Mouse (Mus musculus): ENCODE data around the gene Tom1l2. TPM values are rescaled to one million over a fixed set of nuclear protein-coding genes. Genes with fewer than 3 reads are reported as not detected.

Gene Tom1l2
- polyA plus RNA-seq, 1 experiment from 2014 or later: 23.0 TPM

DNA sequence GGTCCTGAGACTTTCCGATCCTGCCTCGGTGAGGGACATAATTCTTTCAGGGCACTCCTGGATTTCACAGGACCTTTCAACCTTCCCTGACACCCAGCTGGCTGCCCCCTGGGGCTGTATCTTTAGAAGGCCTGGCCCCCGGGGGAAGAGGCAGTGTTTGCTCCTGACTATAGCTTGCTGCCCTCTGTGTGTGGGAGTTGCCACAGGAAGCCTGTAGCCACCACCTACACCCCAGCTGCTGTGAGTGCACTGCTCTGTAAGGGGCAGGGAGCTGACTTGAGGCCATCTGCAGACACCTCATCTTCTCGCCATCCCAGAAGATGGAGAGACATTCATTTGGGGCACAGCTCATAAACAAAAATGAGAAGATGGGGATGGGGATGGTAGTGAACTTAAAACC lies 120.8 kb downstream of the Tom1l2 start:
- Histone ChIP-seq H3K9me3 (replicated peaks; ENCODE audit: control insufficient read depth, low read length) (no peaks in the 10 kb centered on the region), H3K4me2 (ENCODE audit: low read length) (no peak overlapping the region), H3K9ac (ENCODE audit: low read length) (no peak overlapping the region), H3K4me3 (ENCODE audit: low read depth, low read length) (no peak overlapping the region), H3K27ac (ENCODE audit: low read depth, low read length) (no peak overlapping the region), H3K4me1 (ENCODE audit: control insufficient read depth, insufficient read depth, low read length) (peaks cover 6% of the 10 kb centered on the region; the same call in 1 of the 2 replicates), H3K36me3 (ENCODE audit: control insufficient read depth, insufficient read depth, low read length) (peaks cover 17% of the 10 kb centered on the region), H3K27me3 (replicated peaks; ENCODE audit: control insufficient read depth, insufficient read depth, low read length) (no peaks in the 10 kb centered on the region)
- no peak for ATAC-seq
- DNase-seq (ENCODE audit: low spot score): no peak
- WGBS: 51% methylated on average over 4 of the region's 4 CpGs

GRCm38 (mm10) chr11:60231326-60231725 lies 121.4 kb downstream of the Tom1l2 start:
- peaks cover 16% of the 10 kb centered on the region for H3K36me3 ChIP-seq (ENCODE audit: control insufficient read depth, insufficient read depth, low read length)
- H3K4me2 ChIP-seq (ENCODE audit: low read length): no peak overlapping the region
- H3K4me3 ChIP-seq (ENCODE audit: low read depth, low read length): no peak overlapping the region
- no peaks in the 10 kb centered on the region for H3K27me3 ChIP-seq (replicated peaks; ENCODE audit: control insufficient read depth, insufficient read depth, low read length)
- H3K27ac ChIP-seq (ENCODE audit: low read depth, low read length): no peak overlapping the region
- WGBS: 74% methylated on average over 3 of the region's 3 CpGs
- no peak overlapping the region for H3K9ac ChIP-seq (ENCODE audit: low read length)
- DNase-seq (ENCODE audit: low spot score) (no peak), ATAC-seq (no peak)
- no peaks in the 10 kb centered on the region for H3K9me3 ChIP-seq (replicated peaks; ENCODE audit: control insufficient read depth, low read length)
- peaks cover 6% of the 10 kb centered on the region; the same call in 1 of the 2 replicates for H3K4me1 ChIP-seq (ENCODE audit: control insufficient read depth, insufficient read depth, low read length)

DNA sequence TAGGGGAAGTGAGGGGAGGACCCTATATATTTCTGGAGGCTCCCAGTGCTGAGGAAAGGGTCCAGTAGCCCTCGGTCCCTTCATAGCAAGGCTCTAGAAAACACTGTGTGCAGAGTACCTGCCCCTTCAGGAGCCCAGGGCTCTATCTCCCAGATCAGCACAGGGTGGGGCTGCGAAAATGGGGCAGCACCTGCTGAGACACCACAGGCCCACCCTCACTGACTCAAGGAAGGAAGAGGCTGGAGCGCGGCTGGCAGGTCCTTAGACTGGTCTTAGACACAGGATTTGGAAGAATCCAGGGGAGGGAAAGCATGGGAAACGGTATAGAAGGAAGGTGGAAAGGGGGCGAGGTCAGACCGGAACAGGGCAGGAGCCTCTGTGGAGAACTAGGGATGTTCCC lies 122.2 kb downstream of the Tom1l2 start:
- WGBS: 91% methylated on average over 7 of the region's 7 CpGs
- Histone ChIP-seq H3K4me3 (ENCODE audit: low read depth, low read length) (no peak overlapping the region), H3K27me3 (replicated peaks; ENCODE audit: control insufficient read depth, insufficient read depth, low read length) (no peaks in the 10 kb centered on the region), H3K27ac (ENCODE audit: low read depth, low read length) (no peak overlapping the region), H3K4me2 (ENCODE audit: low read length) (no peak overlapping the region), H3K36me3 (ENCODE audit: control insufficient read depth, insufficient read depth, low read length) (peaks cover 16% of the 10 kb centered on the region), H3K4me1 (ENCODE audit: control insufficient read depth, insufficient read depth, low read length) (peaks cover 6% of the 10 kb centered on the region; the same call in 1 of the 2 replicates), H3K9ac (ENCODE audit: low read length) (no peak overlapping the region), H3K9me3 (replicated peaks; ENCODE audit: control insufficient read depth, low read length) (no peaks in the 10 kb centered on the region)
- DNase-seq (ENCODE audit: low spot score): no peak
- ATAC-seq: no peak

DNA sequence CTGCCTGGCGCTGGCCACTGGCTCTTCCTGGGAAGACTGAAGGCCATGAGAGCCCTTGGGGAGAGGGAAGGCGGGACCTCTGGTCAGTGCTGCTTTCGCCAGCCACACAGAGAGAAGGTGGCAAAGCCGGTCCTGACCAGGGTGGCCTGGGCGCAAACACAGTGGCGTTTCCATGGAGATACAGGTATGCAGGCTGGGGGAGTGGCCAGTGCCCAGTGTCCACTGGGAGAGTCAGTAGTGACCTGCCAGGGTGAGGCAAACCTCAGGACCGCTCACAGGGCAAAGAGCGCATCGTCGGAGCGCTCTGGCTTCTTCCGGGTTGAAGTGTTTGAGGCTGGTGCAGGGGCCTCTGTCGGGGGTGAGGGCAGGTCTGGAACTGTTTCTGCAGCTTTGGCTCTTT lies 122.9 kb downstream of the Tom1l2 start:
- H3K36me3 ChIP-seq (ENCODE audit: control insufficient read depth, insufficient read depth, low read length): peaks cover 16% of the 10 kb centered on the region
- DNase-seq (ENCODE audit: low spot score): no peak
- H3K4me3 ChIP-seq (ENCODE audit: low read depth, low read length): no peak overlapping the region
- no peak overlapping the region for H3K27ac ChIP-seq (ENCODE audit: low read depth, low read length)
- ATAC-seq: no peak
- 80% methylated on average over 13 of the region's 13 CpGs for WGBS
- no peaks in the 10 kb centered on the region for H3K9me3 ChIP-seq (replicated peaks; ENCODE audit: control insufficient read depth, low read length)
- no peak overlapping the region for H3K9ac ChIP-seq (ENCODE audit: low read length)
- no peaks in the 10 kb centered on the region for H3K27me3 ChIP-seq (replicated peaks; ENCODE audit: control insufficient read depth, insufficient read depth, low read length)
- H3K4me2 ChIP-seq (ENCODE audit: low read length): no peak overlapping the region
- peaks cover 6% of the 10 kb centered on the region; the same call in 1 of the 2 replicates for H3K4me1 ChIP-seq (ENCODE audit: control insufficient read depth, insufficient read depth, low read length)

DNA sequence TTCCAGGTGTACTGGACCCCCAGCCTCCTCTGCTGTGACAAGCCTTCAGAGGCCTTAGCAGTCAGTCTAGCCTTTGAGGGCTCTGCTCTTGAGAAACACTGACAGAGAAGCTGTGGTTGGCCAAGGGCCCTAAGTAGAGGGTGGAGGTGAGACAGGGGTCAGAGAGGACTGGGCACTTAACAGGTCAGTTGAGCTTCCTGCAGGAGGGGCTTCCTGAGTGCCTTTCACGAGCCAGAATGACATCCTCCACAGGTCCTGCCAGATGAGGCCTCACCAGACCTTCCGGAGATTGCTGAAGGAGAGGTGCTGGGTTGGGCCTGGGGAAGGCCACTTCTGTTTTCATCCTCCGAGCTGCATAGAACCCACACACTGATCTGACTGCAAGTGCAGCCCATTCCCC lies 124.2 kb downstream of the Tom1l2 start:
- Histone ChIP-seq H3K4me1 (ENCODE audit: control insufficient read depth, insufficient read depth, low read length) (peaks cover 4% of the 10 kb centered on the region; the same call in 1 of the 2 replicates), H3K4me3 (ENCODE audit: low read depth, low read length) (no peak overlapping the region), H3K9me3 (replicated peaks; ENCODE audit: control insufficient read depth, low read length) (no peaks in the 10 kb centered on the region), H3K27ac (ENCODE audit: low read depth, low read length) (no peak overlapping the region), H3K9ac (ENCODE audit: low read length) (no peak overlapping the region), H3K27me3 (replicated peaks; ENCODE audit: control insufficient read depth, insufficient read depth, low read length) (no peaks in the 10 kb centered on the region), H3K36me3 (ENCODE audit: control insufficient read depth, insufficient read depth, low read length) (peaks cover 16% of the 10 kb centered on the region), H3K4me2 (ENCODE audit: low read length) (no peak overlapping the region)
- 80% methylated on average over 3 of the region's 3 CpGs for WGBS
- ATAC-seq (no peak), DNase-seq (ENCODE audit: low spot score) (no peak)

- DNase-seq (ENCODE audit: low spot score): no peak
- ATAC-seq: no peak
- Histone ChIP-seq H3K27me3 (replicated peaks; ENCODE audit: control insufficient read depth, insufficient read depth, low read length) (no peaks in the 10 kb centered on the region), H3K9me3 (replicated peaks; ENCODE audit: control insufficient read depth, low read length) (no peaks in the 10 kb centered on the region), H3K27ac (ENCODE audit: low read depth, low read length) (no peak overlapping the region), H3K9ac (ENCODE audit: low read length) (no peak overlapping the region), H3K4me3 (ENCODE audit: low read depth, low read length) (no peak overlapping the region), H3K4me2 (ENCODE audit: low read length) (no peak overlapping the region), H3K4me1 (ENCODE audit: control insufficient read depth, insufficient read depth, low read length) (peaks cover 7% of the 10 kb centered on the region), H3K36me3 (ENCODE audit: control insufficient read depth, insufficient read depth, low read length) (peaks cover 16% of the 10 kb centered on the region)
- WGBS: 73% methylated on average over 1 of the region's 1 CpGs
Measured at GRCm38 (mm10) chr11:60225874-60226273, 126.8 kb downstream of the Tom1l2 start.

DNA sequence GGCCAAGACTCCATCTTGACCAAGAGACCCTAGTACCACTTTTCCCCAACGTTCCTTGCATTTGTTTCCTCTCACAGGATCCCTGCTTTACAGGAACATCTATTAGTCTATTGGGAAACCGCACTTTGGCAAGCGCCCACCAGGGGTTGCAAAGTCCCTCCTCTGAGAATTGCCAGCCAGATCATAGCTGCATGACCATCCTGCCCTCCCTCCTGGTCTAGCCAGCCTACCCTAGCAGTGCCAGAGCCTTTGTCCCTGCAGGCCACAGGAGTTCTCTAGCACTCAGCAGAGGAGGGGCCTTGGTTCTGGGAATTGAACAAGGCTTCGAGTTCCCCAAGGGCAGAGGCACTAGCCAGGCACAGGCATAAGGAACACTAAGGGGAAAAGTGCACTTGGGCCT lies 128.0 kb downstream of the Tom1l2 start:
- DNase-seq (ENCODE audit: low spot score) (no peak), ATAC-seq (no peak)
- no peaks in the 10 kb centered on the region for H3K27me3 ChIP-seq (replicated peaks; ENCODE audit: control insufficient read depth, insufficient read depth, low read length)
- peaks cover 13% of the 10 kb centered on the region for H3K36me3 ChIP-seq (ENCODE audit: control insufficient read depth, insufficient read depth, low read length)
- no peak overlapping the region for H3K4me3 ChIP-seq (ENCODE audit: low read depth, low read length)
- WGBS: 58% methylated on average over 4 of the region's 4 CpGs
- H3K9me3 ChIP-seq (replicated peaks; ENCODE audit: control insufficient read depth, low read length): no peaks in the 10 kb centered on the region
- peaks cover 12% of the 10 kb centered on the region for H3K4me1 ChIP-seq (ENCODE audit: control insufficient read depth, insufficient read depth, low read length)
- 0 out of 2 replicates have a peak overlapping the region, but pooled peaks have one; percentile 21 for H3K9ac ChIP-seq (ENCODE audit: low read length)
- H3K27ac ChIP-seq (ENCODE audit: low read depth, low read length): no peak overlapping the region
- H3K4me2 ChIP-seq (ENCODE audit: low read length): no peak overlapping the region

- peak; percentile 59 for ATAC-seq
- H3K4me3 ChIP-seq (ENCODE audit: low read depth, low read length): peak within 1 kb of the TSS; percentile 18; the same call in 1 of the 2 replicates
- 6% methylated on average over 46 of the region's 46 CpGs for whole genome bisulfite sequencing
- H3K27ac ChIP-seq (ENCODE audit: low read depth, low read length): peak within 1 kb of the TSS; percentile 21; the same call in 1 of the 2 replicates
- H3K9me3 ChIP-seq (replicated peaks; ENCODE audit: control insufficient read depth, low read length): no peaks in the 10 kb centered on the region
- peak within 1 kb of the TSS; percentile 35; the same call in 1 of the 2 replicates for H3K9ac ChIP-seq (ENCODE audit: low read length)
- H3K36me3 ChIP-seq (ENCODE audit: control insufficient read depth, insufficient read depth, low read length): no peaks in the 10 kb centered on the region
- H3K4me1 ChIP-seq (ENCODE audit: control insufficient read depth, insufficient read depth, low read length): peaks cover 14% of the 10 kb centered on the region
- no peak for DNase-seq (ENCODE audit: low spot score)
- H3K4me2 ChIP-seq (ENCODE audit: low read length): peak within 1 kb of the TSS; percentile 55
- H3K27me3 ChIP-seq (replicated peaks; ENCODE audit: control insufficient read depth, insufficient read depth, low read length): no peaks in the 10 kb centered on the region
Measured at GRCm38 (mm10) chr11:60222469-60223236, 130.1 kb downstream of the Tom1l2 start, which contains the start of gene Srebf1. Gene Srebf1 (minus strand): TSS chr11:60222581.

GRCm38 (mm10) chr11:60222085-60222468 lies 130.6 kb downstream of the Tom1l2 start:
- ATAC-seq: no peak

More at GRCm38 (mm10) chr11:60222085-60222468, 130.6 kb downstream of the Tom1l2 start:
- no peaks in the 10 kb centered on the region for H3K27me3 ChIP-seq (replicated peaks; ENCODE audit: control insufficient read depth, insufficient read depth, low read length)
- H3K9ac ChIP-seq (ENCODE audit: low read length): no peak overlapping the region
- H3K36me3 ChIP-seq (ENCODE audit: control insufficient read depth, insufficient read depth, low read length): no peaks in the 10 kb centered on the region
- WGBS: 59% methylated on average over 3 of the region's 3 CpGs
- H3K4me2 ChIP-seq (ENCODE audit: low read length): peak overlapping the region; percentile 55
- H3K4me1 ChIP-seq (ENCODE audit: control insufficient read depth, insufficient read depth, low read length): peaks cover 14% of the 10 kb centered on the region
- DNase-seq (ENCODE audit: low spot score): no peak
- H3K27ac ChIP-seq (ENCODE audit: low read depth, low read length): no peak overlapping the region
- H3K4me3 ChIP-seq (ENCODE audit: low read depth, low read length): no peak overlapping the region
- no peaks in the 10 kb centered on the region for H3K9me3 ChIP-seq (replicated peaks; ENCODE audit: control insufficient read depth, low read length)
